Mouse (Mus musculus) lung, postnatal 4 days (tissue): ENCODE measurements around the gene Vps37d.

Source experiments
- DNase-seq, 2 experiments: peaks; one replicate each; pipeline ENCODE4 v3.0.0; 2021

The Vps37d gene

DNA sequence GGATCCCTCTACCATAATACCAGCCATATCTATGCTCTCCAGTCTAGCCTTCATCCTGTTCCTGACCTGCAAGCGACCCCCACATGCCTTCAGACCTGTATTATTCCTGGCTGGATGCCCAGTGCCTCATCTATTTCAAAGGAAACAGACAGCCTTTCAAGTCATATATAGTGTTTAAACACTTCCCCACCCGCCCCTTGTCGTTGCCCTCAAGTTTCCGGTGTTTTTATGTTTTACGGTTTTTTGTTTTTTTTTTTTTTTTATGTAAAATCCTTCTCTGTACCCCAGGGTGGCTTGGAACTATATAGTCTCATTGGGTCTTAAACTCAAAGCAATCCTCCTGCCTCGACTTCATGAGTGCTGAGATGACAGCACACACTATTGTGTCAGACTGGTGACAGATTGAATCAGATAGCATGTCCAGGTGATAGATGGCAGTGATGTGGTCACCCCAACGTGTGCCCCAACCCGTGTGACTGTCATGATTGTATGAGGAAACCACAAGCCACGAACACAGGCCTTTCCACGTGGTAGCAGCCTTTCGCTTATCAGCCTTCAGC is 53.3 kb downstream of the Vps37d start:
- peak in 1 of 2 experiments; percentile 41 for DNase-seq

DNA sequence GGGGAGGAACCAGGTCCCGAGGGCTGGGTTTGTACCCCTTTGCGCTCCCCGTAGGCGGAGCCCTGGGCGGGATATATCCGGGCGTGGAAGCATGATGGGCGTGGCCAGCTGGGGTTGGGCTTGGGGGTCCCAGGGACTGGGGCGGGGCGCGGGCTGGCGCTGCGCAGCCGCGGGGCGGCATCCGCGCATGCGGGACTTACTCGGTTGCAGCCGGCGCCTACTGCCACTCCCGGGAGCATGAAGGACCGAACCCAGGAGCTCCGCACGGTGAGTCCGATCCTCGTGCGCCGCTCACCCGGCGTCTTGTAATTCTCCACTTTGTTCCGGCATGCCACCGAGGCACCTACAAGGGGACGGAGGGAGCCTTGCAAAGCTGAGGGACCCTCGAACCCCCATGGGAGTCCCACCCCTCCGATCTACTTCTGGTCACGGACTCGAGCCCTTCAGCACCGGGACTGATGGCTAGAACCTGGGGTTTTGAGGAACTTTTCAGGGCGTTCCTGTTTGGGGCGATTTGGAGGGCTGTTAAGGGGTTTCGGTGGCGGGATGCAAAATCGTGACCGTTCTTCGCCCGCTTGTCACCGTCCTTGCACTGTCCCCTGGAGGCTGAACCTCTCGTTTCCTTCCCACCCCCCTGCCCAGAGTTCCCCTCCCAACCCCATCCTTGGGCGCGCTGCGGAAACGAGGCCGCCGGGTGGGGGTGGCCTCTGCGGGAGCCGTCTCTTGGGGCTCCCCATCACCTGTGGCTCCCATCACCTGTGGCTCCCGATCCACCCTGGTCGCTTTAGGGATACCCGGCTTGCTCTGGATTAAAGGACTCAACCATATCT is 54.5 kb downstream of the Vps37d start, which contains the start of gene Stx1a:
Gene Stx1a (plus strand): TSS at position 139 of the 830 bp plus-strand sequence.
- peak; percentile 93 to 96 for DNase-seq
